Mouse (Mus musculus) embryonic fibroblast, embryonic 13.5 days (primary cell): ENCODE results near the gene Tom1l2.

ENCODE experiments used
- CTCF ChIP-seq: IDR thresholded peaks from 2 replicates; pipeline ENCODE4 v1.5.1; 2011; ENCODE audit warnings: mild to moderate bottlenecking, control low read depth, low read length, moderate library complexity, borderline replicate concordance; ENCODE audit not compliant: insufficient read depth
- POLR2A ChIP-seq: IDR thresholded peaks from 2 replicates; pipeline ENCODE4 v1.6.1; 2011; ENCODE audit warnings: low read depth, mild to moderate bottlenecking, control low read depth, low read length, moderate library complexity

- TF ChIP-seq CTCF, result no peak
- TF ChIP-seq POLR2A, result no peak
Measured at GRCm38 (mm10) chr11:60209217-60209932, 143.3 kb downstream of the Tom1l2 start.
